Mouse (Mus musculus) gastrocnemius, postnatal 25 days (tissue): ENCODE measurements around the gene Smim11. TPM values are rescaled to one million over a fixed set of nuclear protein-coding genes. Genes with fewer than 3 reads are reported as not detected.

ENCODE experiments used
- DNase-seq: peaks from one replicate; pipeline ENCODE4 v3.0.0; 2022
- total RNA-seq, 2 experiments: library from RNA; stranded (reverse); gene quantifications; 1 replicate in 1 of 2; 2 replicates in 1 of 2; pipeline ENCODE4 v1.2.3; 2021

Gene Smim11
- total RNA-seq, 2 experiments from 2014 or later = 59.4 to 63.3 TPM

GRCm38 (mm10) chr16:92319353-92320109, 18.4 kb downstream of the Smim11 start:
- peak; percentile 46 for DNase-seq

DNA sequence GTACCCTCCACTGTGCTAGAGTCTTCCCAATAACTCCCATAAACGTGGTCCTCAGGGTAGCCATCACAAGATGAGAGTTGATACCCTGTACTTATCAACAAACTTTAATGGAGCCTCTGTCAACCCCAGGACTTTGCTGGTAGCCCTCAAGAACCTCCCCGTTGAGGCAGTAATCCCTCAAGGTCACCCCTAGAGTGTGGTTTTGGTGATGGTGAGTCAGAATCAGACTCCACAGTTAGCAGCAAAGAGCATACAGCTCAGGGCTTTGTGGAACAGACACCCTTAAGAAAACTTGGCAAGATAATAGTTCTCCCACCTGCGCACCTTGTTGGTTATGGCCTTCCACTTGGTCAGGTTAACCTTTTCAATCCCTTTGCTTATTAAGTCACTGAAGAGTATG, 19.3 kb downstream of the Smim11 start:
- DNase-seq = no peak

GRCm38 (mm10) chr16:92321341-92321740, 20.3 kb downstream of the Smim11 start, which contains the start of gene Fam243:
TSS of gene Fam243 (minus strand) at chr16:92321441.
- DNase-seq = no peak

- no peak for DNase-seq
These were observed 23.4 kb downstream of the Smim11 start for GRCm38 (mm10) chr16:92324309-92325061.

- DNase-seq = no peak
These were observed 23.9 kb downstream of the Smim11 start for GRCm38 (mm10) chr16:92325062-92325406.

DNA sequence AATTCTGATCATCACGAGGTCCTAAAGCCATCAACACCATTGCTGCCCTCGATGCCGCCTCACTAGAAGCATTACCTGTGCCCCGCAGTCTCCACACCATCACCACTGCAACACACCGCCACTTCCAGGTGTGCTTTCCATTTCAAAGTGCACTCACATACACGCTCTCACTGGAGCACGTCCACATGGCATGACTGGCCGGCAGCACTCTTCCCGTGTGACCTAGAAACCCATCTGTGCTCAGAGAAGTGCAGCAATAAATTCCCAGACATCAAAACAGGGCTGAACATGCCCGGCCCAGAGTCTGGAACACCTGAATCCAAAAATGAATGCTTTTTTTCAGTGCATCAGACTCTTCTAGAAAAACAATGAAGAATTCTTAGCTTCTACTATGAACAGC, 26.8 kb downstream of the Smim11 start:
- DNase-seq = no peak

- DNase-seq = no peak
These were observed 29.9 kb downstream of the Smim11 start for GRCm38 (mm10) chr16:92330966-92331365.

DNA sequence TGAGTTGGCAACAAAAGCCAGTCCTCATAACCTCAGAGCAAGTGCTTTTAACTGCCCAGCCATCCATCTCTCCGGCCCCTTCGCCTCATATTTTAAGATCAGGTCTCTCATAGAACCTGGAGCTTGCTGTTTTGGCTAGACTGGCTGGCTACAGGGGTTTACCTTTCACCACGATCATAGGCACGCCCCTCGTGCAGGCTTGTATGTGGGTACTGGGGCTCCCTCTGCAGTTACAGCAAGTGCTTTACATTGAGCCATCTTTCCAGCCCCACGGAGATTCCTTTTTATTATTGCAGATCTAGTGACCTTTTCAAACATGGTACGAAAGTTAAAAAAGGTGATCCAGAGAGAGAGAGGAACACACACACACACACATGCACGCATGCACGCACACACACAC, 33.5 kb downstream of the Smim11 start:
- DNase-seq = no peak

DNA sequence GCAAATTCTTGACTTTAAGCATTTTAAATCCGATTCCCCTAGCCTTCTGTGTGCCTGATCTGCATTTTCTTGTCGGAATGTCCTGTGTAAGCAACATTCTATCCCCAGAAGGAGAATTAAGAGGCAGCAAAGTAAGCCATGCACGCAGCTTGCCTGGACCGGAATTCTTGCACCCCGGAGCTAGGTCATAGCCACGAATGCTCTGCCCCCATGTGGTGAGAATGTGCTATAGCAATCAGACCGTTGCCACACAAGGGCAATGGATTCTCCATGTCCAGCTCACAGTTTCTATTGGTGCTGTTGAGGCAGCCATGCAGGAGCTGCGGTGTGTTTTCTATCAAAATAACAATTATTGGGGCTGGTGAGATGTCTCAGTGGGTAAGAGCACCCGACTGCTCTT, 35.2 kb downstream of the Smim11 start:
- DNase-seq = peak; percentile 44

- DNase-seq = no peak
These were observed 39.8 kb downstream of the Smim11 start for GRCm38 (mm10) chr16:92340612-92341511.

DNA sequence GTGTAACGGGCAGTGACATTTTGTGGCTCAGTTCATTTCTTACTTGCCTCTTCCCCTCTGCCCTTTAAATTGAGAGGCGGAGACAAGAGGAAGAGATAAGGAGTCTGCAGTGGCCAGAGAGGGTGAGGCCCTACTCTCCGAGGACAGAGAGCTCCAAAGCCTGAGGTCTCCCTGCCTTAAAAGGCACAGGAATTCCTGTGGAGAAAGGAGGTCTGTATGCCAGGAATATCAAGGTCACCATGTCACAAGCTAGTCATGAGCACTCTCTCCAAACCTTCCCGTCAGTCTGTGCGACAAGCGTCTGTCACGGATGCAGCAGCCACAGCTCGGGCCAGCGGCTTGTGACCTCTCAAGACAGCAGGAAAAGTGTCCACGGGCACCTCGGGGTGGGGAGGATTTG, 44.1 kb downstream of the Smim11 start:
- no peak for DNase-seq

DNA sequence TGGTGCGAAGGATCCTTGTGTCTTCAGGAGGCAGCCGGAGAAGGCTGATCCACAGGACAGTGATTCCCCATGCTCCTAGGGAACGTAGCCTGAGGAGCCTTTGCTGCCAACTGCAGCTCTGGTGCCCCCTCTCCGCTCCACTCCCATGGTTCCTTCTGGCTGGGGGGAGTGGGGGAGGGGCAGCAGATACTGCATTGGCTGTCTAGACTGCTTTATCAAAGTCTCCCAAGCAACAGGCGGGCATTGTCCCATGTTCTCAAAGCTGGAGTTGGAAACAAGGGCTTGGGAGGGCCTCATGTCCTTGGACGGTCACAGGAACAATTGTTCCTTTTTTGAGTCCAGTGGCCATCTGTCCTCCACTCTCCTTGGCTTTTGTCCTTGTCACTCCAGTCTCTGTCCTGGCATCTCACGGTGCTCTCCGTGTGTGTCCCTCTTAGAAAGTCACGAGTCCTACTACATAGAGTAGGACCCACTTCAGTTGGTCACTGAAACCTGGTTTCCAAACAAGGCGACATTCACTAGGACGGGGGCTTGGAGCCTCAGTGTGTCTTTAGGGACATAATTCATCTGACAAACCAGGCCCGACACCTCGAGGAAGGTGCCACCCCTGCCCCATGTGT, 45.3 kb downstream of the Smim11 start:
- DNase-seq = no peak

GRCm38 (mm10) chr16:92348941-92349340, 47.9 kb downstream of the Smim11 start:
- no peak for DNase-seq

DNA sequence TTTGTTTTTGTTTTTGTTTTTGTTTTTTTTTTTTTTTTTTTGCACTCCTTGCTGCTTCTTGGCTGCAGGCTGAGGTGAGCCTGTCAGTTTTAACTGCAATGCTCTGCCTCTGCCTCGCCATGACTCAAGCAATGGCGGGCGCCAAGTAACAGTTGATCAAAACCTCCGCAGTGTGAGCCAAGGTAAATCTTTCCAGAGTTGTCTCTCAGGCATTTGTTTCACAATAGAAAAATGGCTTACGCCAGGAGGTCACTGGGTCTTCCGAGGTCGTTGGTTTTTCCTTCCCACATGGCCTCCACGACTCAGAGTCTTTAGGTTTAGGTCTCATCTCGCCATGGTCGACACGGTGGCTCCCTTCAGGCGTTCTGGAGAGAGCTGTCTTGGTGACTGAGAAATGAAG, 52.2 kb downstream of the Smim11 start:
- DNase-seq = no peak

- DNase-seq = no peak
These were observed 52.8 kb downstream of the Smim11 start for GRCm38 (mm10) chr16:92353897-92354296.

DNA sequence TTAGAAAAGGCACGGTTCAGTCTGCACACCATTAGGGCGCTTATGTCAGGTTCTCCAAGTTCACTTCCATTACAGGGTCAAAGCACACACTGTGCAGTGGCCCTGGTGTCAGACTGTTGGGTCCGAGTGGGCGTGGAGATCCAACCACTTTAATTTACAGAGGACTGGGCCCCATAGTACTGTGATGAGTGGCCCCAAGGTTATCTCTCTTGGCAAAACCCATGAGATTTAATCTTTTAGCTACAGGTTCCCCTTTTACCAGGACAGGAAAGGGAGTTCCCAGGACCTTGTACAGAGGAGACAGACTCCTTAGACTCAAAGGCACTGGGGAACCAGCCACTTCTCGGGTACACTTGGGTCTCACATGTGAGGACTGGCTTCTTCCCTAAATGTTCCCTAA, 54.3 kb downstream of the Smim11 start:
- DNase-seq = no peak

GRCm38 (mm10) chr16:92355982-92356381, 54.9 kb downstream of the Smim11 start:
- DNase-seq = no peak

- no peak for DNase-seq
These were observed 55.9 kb downstream of the Smim11 start for GRCm38 (mm10) chr16:92357023-92357422.

DNA sequence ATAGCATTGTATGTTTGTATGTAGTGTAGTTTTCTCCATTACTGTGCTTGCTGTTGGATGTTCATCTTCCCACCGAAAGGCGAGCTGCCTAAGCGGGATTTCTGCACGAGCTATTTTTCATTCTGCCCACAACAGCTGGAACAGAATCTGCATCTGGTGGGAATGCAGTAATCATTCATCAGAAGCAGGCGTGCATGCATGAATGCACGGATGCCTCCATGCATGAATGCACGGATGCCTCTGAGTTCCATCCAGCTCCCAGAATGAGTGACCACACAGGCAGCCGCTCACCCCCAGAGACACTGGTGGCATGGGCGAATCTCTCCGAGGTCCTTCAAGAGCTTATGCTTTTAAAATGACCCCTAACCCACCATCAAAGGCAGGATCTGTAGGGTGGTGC, 56.5 kb downstream of the Smim11 start:
- no peak for DNase-seq

GRCm38 (mm10) chr16:92358734-92359133, 57.6 kb downstream of the Smim11 start:
- DNase-seq = no peak

- DNase-seq = no peak
These were observed 58.1 kb downstream of the Smim11 start, which contains the start of gene Kcne1 for GRCm38 (mm10) chr16:92359229-92359628. TSS of gene Kcne1 (minus strand) at chr16:92359468.

DNA sequence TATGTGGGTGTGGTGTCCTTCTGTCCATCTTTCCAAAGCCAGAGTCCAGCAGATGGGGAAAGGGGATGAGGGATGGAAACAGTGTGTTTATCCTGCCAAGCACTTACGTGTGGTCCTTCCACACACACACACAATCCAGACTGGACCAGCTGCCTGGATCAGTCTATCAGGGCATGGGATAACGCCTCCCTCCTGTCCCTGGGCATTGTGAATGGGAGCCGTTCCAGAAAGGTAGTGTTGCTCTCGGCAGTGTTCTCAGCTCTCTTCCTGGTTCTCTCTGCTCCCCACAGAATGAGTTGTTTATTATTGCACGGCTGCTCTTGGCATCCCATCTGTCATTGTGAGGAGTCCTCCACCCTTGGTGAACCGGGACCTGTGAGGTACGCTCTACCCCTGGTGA, 59.6 kb downstream of the Smim11 start:
- no peak for DNase-seq
